Comparison of ENCODE assay signal across 1 mouse cellular context in genomic region chr17:45573780-45574123, GRCm38 (mm10).
A peak's percentile ranks its signal among the peaks of the same experiment; 100 is the strongest.
TF ChIP-seq lines count a peak whose summit lies in the region.

No protein-coding gene starts in this region.

TF ChIP-seq in MEL, 35 proteins besides CTCF, POLR2A, EP300 and RAD21 (continued from another document):
- TF ChIP-seq MYB (IDR thresholded peaks at IDR 0.05; ENCODE audit: low read depth, low read length) = no peak
- TF ChIP-seq USF1 (IDR thresholded peaks at IDR 0.05; ENCODE audit: low read depth, low read length) = no peak; the same call in 1 of the 2 replicates
- no peak for TF ChIP-seq USF2 (IDR thresholded peaks at IDR 0.05; ENCODE audit: borderline replicate concordance in 1 of 2, insufficient read depth in 1 of 2, low read depth in 1 of 2, low read length in 2 of 2)
- TF ChIP-seq MYC (IDR thresholded peaks at IDR 0.05; ENCODE audit: low read depth, low read length) = 0 out of 2 replicates have a peak, but pooled peaks have one; percentile 38
- no peak for TF ChIP-seq POLR2AphosphoS2 (IDR thresholded peaks at IDR 0.05; ENCODE audit: low read length)
- no peak for TF ChIP-seq ZKSCAN1 (IDR thresholded peaks at IDR 0.05; ENCODE audit: low read depth, low read length)
- TF ChIP-seq HCFC1 (IDR thresholded peaks at IDR 0.05; ENCODE audit: low read depth, low read length) = peak; percentile 76
- TF ChIP-seq MAZ (IDR thresholded peaks at IDR 0.05; ENCODE audit: low read depth, low read length) = peak; percentile 99
- TF ChIP-seq UBTF (IDR thresholded peaks at IDR 0.05; ENCODE audit: borderline replicate concordance, insufficient read depth, low read depth, low read length) = no peak
- TF ChIP-seq BHLHE40 (IDR thresholded peaks at IDR 0.05; ENCODE audit: borderline replicate concordance, low read depth, low read length) = peak; percentile 30; the same call in 1 of the 2 replicates
- TF ChIP-seq TBP (IDR thresholded peaks at IDR 0.05; ENCODE audit: low read depth, low read length) = peak; percentile 93
- no peak for TF ChIP-seq POLR2AphosphoS5 (IDR thresholded peaks at IDR 0.05; ENCODE audit: borderline replicate concordance, low read depth, low read length)
- 0 out of 2 replicates have a peak, but pooled peaks have one; percentile 10 for TF ChIP-seq GATA1 (IDR thresholded peaks at IDR 0.05; ENCODE audit: low read depth, low read length)
- 0 out of 2 replicates have a peak, but pooled peaks have one; percentile 26 for TF ChIP-seq RCOR1 (IDR thresholded peaks at IDR 0.05; ENCODE audit: low read depth, low read length)
- TF ChIP-seq NELFE (IDR thresholded peaks at IDR 0.05; ENCODE audit: low read depth, low read length) = peak; percentile 62
- no peak for TF ChIP-seq TAL1 (IDR thresholded peaks at IDR 0.05; ENCODE audit: low read length)
- no peak for TF ChIP-seq ZC3H11A (IDR thresholded peaks at IDR 0.05; ENCODE audit: low read depth, low read length)
- peak; percentile 84 for TF ChIP-seq KAT2A (conservative IDR thresholded peaks at IDR 0.05; ENCODE audit: low read depth, low read length)
- TF ChIP-seq MAX (IDR thresholded peaks at IDR 0.05; ENCODE audit: low read length) = no peak; the same call in 1 of the 2 replicates
- no peak for TF ChIP-seq MAFK (IDR thresholded peaks at IDR 0.05; ENCODE audit: borderline replicate concordance, low read depth, low read length)
- TF ChIP-seq CHD1 (IDR thresholded peaks at IDR 0.05; ENCODE audit: low read depth, low read length) = no peak
- TF ChIP-seq TCF12 (IDR thresholded peaks at IDR 0.05; ENCODE audit: low read depth, low read length) = peak; percentile 79
- TF ChIP-seq JUND (IDR thresholded peaks at IDR 0.05; ENCODE audit: low read depth, low read length) = no peak
- TF ChIP-seq E2F4 (IDR thresholded peaks at IDR 0.05; ENCODE audit: borderline replicate concordance, low read depth, low read length) = peak; percentile 43; the same call in 1 of the 2 replicates
- TF ChIP-seq ZMIZ1 (IDR thresholded peaks at IDR 0.05; ENCODE audit: low read depth, low read length) = no peak
- peak; percentile 97 for TF ChIP-seq ZNF384 (IDR thresholded peaks at IDR 0.05; ENCODE audit: low read depth, low read length)
- no peak for TF ChIP-seq GABPA (IDR thresholded peaks at IDR 0.05; ENCODE audit: low read depth, low read length)
- no peak for TF ChIP-seq MEF2A (IDR thresholded peaks at IDR 0.05; ENCODE audit: extremely low read depth, insufficient replicate concordance, low read depth, low read length, poor library complexity, severe bottlenecking)
- TF ChIP-seq ELF1 (IDR thresholded peaks at IDR 0.05; ENCODE audit: low read depth, low read length) = peak; percentile 42; the same call in 1 of the 2 replicates
- peak; percentile 44; the same call in 1 of the 2 replicates for TF ChIP-seq CHD2 (IDR thresholded peaks at IDR 0.05; ENCODE audit: low read length)
- peak; percentile 44; the same call in 1 of the 2 replicates for TF ChIP-seq MXI1 (IDR thresholded peaks at IDR 0.05; ENCODE audit: low read depth, low read length)
- peak; percentile 86 for TF ChIP-seq ETS1 (IDR thresholded peaks at IDR 0.05; ENCODE audit: low read depth, low read length)
- peak; percentile 71 for TF ChIP-seq SIN3A (IDR thresholded peaks at IDR 0.05; ENCODE audit: low read length)
